8 mouse cellular contexts compared by ENCODE assay signal in the genomic region with DNA sequence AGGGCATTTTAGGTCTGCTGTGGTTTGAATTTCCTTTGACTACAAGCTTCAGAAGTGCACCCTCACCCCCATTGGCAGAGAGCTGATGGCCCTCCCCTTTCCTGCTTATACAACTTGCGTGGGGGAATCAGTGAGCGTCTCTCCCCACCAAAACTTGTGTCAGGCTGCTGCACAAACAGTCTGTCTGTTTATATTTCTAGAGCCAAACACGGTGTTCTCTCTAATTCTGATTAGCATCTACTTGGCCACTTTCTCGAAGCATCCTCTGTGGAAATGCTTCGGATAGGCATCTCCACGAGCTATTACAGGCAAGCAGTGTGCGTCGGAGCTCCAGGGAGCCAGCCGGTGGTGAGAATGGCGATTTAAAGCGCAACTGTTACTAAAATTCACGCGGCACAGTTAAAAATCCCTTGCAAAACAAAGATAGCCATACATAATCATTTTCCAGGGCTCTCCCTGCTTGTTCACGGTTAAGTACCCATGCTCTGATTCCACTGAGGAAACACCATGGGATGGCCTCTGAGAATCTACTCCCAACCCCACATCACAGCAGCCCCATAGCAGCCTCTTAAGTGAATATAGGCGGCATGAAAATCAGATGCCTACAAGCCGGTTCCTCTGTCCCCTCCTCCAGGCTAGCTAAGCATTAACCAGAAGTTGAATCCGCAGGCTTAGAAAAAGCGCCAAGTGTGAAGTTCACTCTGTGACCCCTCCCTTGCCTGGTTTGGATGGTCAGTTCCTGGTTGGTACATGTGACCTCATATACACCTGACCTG.
DNase-seq lines count a peak whose midpoint lies in the region; ATAC-seq lines count a peak whose summit lies in the region.

No protein-coding gene starts in this region.

- H3K9ac ChIP-seq in heart, embryonic 11.5 days (ENCODE audit: low read depth, low read length): no peak overlapping the region
- H3K9ac ChIP-seq in forebrain, embryonic 11.5 days (ENCODE audit: low read length): 0 out of 2 replicates have a peak overlapping the region, but pooled peaks have one; percentile 4
- peak overlapping the region; percentile 46 for H3K9ac ChIP-seq in kidney, embryonic 16.5 days (replicated peaks; ENCODE audit: low read length)
- no peak overlapping the region for H3K9ac ChIP-seq in liver, embryonic 16.5 days (ENCODE audit: low read depth, low read length)

- no peak for DNase-seq in heart, adult 18-20 months
- DNase-seq in forebrain, embryonic 11.5 days (ENCODE audit: low spot score): peak; percentile 50
- peak; percentile 36 for DNase-seq in telencephalon, adult 2 months (ENCODE audit: low read depth, low spot score)
- no peak for DNase-seq in thymus, postnatal 36 days
- DNase-seq in adrenal gland, adult (ENCODE audit: inconsistent age in 2 of 2, low spot score in 1 of 2): no peak

- ATAC-seq in heart, embryonic 11.5 days (replicated peaks; ENCODE audit: insufficient number of reproducible peaks, low FRiP score, low TSS enrichment): no peak
- ATAC-seq in forebrain, embryonic 11.5 days (replicated peaks; ENCODE audit: low FRiP score): no peak
- ATAC-seq in kidney, embryonic 16.5 days (ENCODE audit: low FRiP score, low TSS enrichment): peak; percentile 86
- peak; percentile 82 for ATAC-seq in liver, embryonic 16.5 days (ENCODE audit: low read depth)

- H3K4me1 ChIP-seq in heart, embryonic 11.5 days (ENCODE audit: control insufficient read depth, insufficient read depth, low read length): no peaks in the 10 kb centered on the region
- H3K4me1 ChIP-seq in forebrain, embryonic 11.5 days (replicated peaks; ENCODE audit: control insufficient read depth, insufficient read depth, low read length): peaks cover 13% of the 10 kb centered on the region
- H3K4me1 ChIP-seq in kidney, embryonic 16.5 days (ENCODE audit: insufficient read depth, low read length): peaks cover 23% of the 10 kb centered on the region
- H3K4me1 ChIP-seq in liver, embryonic 16.5 days (ENCODE audit: control insufficient read depth, low read depth, low read length): no peaks in the 10 kb centered on the region

- H3K4me3 ChIP-seq in heart, embryonic 11.5 days (ENCODE audit: low read depth, low read length): peak overlapping the region; percentile 18; the same call in 1 of the 2 replicates
- H3K4me3 ChIP-seq in forebrain, embryonic 11.5 days (ENCODE audit: low read depth, low read length): no peak overlapping the region
- H3K4me3 ChIP-seq in kidney, embryonic 16.5 days (ENCODE audit: low read length): peak overlapping the region; percentile 2
- no peak overlapping the region for H3K4me3 ChIP-seq in liver, embryonic 16.5 days (ENCODE audit: low read depth, low read length)

- H3K27me3 ChIP-seq in heart, embryonic 11.5 days (ENCODE audit: control insufficient read depth, insufficient read depth, low read length): 0 out of 2 replicates have a peak, but pooled peaks cover 2% of the 10 kb centered on the region
- no peaks in the 10 kb centered on the region for H3K27me3 ChIP-seq in forebrain, embryonic 11.5 days (ENCODE audit: control insufficient read depth, insufficient read depth, low read length)
- H3K27me3 ChIP-seq in kidney, embryonic 16.5 days (ENCODE audit: insufficient read depth, low read length): no peaks in the 10 kb centered on the region
- H3K27me3 ChIP-seq in liver, embryonic 16.5 days (ENCODE audit: control insufficient read depth, insufficient read depth, low read depth, low read length): no peaks in the 10 kb centered on the region

- no peak overlapping the region for H3K27ac ChIP-seq in heart, embryonic 11.5 days (ENCODE audit: low read depth, low read length)
- H3K27ac ChIP-seq in forebrain, embryonic 11.5 days (ENCODE audit: low read depth, low read length): no peak overlapping the region
- peak overlapping the region; percentile 89 for H3K27ac ChIP-seq in kidney, embryonic 16.5 days (ENCODE audit: low read length)
- no peak overlapping the region for H3K27ac ChIP-seq in liver, embryonic 16.5 days (ENCODE audit: low read length)

- peak overlapping the region; percentile 51 for H3K4me2 ChIP-seq in heart, embryonic 11.5 days
- H3K4me2 ChIP-seq in forebrain, embryonic 11.5 days (ENCODE audit: low read depth, low read length, severe bottlenecking): no peak overlapping the region
- peak overlapping the region; percentile 47 for H3K4me2 ChIP-seq in kidney, embryonic 16.5 days (replicated peaks; ENCODE audit: low read depth, low read length)
- H3K4me2 ChIP-seq in liver, embryonic 16.5 days (ENCODE audit: low read depth, low read length): peak overlapping the region; percentile 15

- WGBS in heart, embryonic 11.5 days (ENCODE audit: insufficient replicate concordance): 35% methylated on average over 18 of the region's 18 CpGs
- WGBS in forebrain, embryonic 11.5 days: 36% methylated on average over 18 of the region's 18 CpGs
- WGBS in kidney, embryonic 16.5 days: 27% methylated on average over 18 of the region's 18 CpGs
- 26% methylated on average over 18 of the region's 18 CpGs for WGBS in liver, embryonic 16.5 days (ENCODE audit: insufficient replicate concordance)

- no peaks in the 10 kb centered on the region for H3K9me3 ChIP-seq in heart, embryonic 11.5 days (replicated peaks; ENCODE audit: control insufficient read depth, low read length)
- H3K9me3 ChIP-seq in forebrain, embryonic 11.5 days (ENCODE audit: control insufficient read depth, low read length): no peaks in the 10 kb centered on the region
- no peaks in the 10 kb centered on the region for H3K9me3 ChIP-seq in kidney, embryonic 16.5 days (ENCODE audit: low read length)
- H3K9me3 ChIP-seq in liver, embryonic 16.5 days (replicated peaks; ENCODE audit: control insufficient read depth, low read length): no peaks in the 10 kb centered on the region

- no peaks in the 10 kb centered on the region for H3K36me3 ChIP-seq in heart, embryonic 11.5 days (ENCODE audit: control insufficient read depth, insufficient read depth, low read length)
- no peaks in the 10 kb centered on the region for H3K36me3 ChIP-seq in forebrain, embryonic 11.5 days (ENCODE audit: control insufficient read depth, insufficient read depth, low read length)
- H3K36me3 ChIP-seq in kidney, embryonic 16.5 days (ENCODE audit: insufficient read depth, low read length): no peaks in the 10 kb centered on the region
- H3K36me3 ChIP-seq in liver, embryonic 16.5 days (ENCODE audit: control insufficient read depth, insufficient read depth): no peaks in the 10 kb centered on the region

Comparison
In these comparisons a context has a peak if more than half of its experiments do, and no peak if none do; other contexts are left out.
1. ATAC-seq: peak in kidney, embryonic 16.5 days (single experiment) and liver, embryonic 16.5 days (single experiment); none in heart, embryonic 11.5 days (single experiment) and forebrain, embryonic 11.5 days (single experiment).
2. H3K4me3 ChIP-seq: peak in heart, embryonic 11.5 days (single experiment) and kidney, embryonic 16.5 days (single experiment); none in forebrain, embryonic 11.5 days (single experiment) and liver, embryonic 16.5 days (single experiment).
3. H3K9ac ChIP-seq: peak in forebrain, embryonic 11.5 days (single experiment) and kidney, embryonic 16.5 days (single experiment); none in heart, embryonic 11.5 days (single experiment) and liver, embryonic 16.5 days (single experiment).
4. DNase-seq: peak in forebrain, embryonic 11.5 days (single experiment) and telencephalon, adult 2 months (single experiment); none in heart, adult 18-20 months (0 of 2), thymus, postnatal 36 days (0 of 2) and adrenal gland, adult (0 of 2).